Mouse (Mus musculus) testis, adult 2 months (tissue): Measurements from ENCODE around the gene Cabp2.

Experiments used
- CTCF ChIP-seq: fragments of 200-500 bp; IDR thresholded peaks from 2 replicates; pipeline ENCODE4 v1.5.1; 2012; ENCODE audit warnings: low read depth, mild to moderate bottlenecking, inconsistent platforms, low read length, moderate library complexity; ENCODE audit not compliant: control insufficient read depth, insufficient read depth, insufficient replicate concordance
- POLR2A ChIP-seq: fragments of 200-500 bp; IDR thresholded peaks from 2 replicates; pipeline ENCODE4 v1.6.1; 2012; ENCODE audit warnings: low read depth, mild to moderate bottlenecking, inconsistent platforms, low read length, moderate library complexity; ENCODE audit not compliant: control insufficient read depth

GRCm38 (mm10) chr19:4125741-4126696 lies 44.6 kb downstream of the Cabp2 start, which contains the start of gene Aip:
- peak; percentile 55 for TF ChIP-seq CTCF
- TF ChIP-seq POLR2A, result no peak; the same call in 1 of the 2 replicates
